Mouse (Mus musculus): ENCODE results near the gene Cntn5.

Gene Cntn5

DNA sequence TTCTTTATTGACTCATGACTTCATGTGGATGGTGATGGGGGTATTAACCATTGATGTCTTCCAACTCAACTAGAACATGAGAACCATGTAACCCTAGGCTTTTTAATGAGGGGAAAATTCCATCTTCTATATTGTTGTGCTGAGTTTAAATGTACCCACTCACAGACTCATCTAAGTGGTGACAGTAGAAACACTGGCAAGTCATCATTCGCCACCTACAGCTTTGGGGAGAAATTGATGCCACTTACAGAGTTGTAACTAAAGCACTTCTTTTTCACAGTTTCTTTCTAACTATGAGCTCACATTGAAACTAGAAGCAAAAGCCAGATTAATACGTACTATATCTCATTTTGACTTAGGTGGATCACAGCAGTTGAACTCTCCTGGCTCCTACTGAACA is 514.7 kb downstream of the Cntn5 start:
- no peak for DNase-seq

DNA sequence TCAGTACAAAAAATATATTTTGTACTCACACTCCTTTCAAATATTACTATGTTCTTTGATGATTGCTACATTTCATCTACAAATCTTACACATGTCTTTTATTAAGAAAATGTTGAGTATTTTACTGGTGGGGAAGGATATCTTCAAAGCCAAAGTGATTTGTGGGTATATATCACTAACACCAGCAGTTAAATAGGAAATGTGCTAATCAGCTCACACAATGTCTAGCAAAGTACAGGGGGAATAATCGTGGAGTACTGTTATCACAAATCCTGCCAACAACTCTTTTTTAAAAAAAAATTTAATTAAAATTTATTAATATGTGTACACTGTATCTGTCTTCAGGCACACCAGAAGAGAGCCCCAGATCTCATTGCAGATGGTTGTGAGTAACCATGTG is 520.1 kb downstream of the Cntn5 start:
- DNase-seq: no peak

DNA sequence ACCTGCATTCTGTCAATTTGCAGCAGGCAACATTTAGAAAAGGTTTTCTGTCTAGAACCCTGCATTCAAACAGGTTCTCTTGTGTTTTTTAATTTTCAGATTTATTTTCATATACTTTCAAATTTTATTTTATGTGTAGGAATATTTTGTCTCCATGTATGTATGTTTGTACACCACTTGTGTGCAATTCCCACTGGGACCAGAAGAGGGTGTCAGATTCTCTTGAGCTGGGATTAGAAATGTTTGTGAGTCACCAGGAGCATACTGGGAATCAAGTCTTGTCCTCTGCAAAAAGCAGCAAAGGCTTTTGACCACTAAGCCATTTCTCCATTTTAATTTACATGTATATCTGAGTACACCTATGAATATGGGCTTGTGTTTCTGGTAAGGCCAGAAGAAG is 521.4 kb downstream of the Cntn5 start:
- no peak for DNase-seq

DNA sequence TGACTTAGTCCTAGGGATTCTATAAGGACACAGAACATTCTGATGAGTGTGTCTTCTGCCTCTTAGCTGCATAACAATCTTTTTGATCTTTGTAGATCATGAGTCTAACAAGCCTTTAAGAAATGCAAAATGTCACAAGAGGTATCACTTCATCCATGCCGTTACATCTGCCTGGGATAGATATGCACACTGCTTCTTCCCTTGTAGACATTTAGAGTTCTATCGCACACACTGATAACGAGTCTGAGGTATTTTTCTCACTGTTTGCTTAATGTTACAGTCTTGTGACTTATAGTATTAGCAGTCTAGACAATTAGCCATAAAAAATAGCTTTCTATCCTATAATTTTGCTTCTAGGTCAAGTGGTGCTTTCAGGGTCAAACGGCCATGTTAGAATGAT is 522.9 kb downstream of the Cntn5 start:
- DNase-seq: no peak

DNA sequence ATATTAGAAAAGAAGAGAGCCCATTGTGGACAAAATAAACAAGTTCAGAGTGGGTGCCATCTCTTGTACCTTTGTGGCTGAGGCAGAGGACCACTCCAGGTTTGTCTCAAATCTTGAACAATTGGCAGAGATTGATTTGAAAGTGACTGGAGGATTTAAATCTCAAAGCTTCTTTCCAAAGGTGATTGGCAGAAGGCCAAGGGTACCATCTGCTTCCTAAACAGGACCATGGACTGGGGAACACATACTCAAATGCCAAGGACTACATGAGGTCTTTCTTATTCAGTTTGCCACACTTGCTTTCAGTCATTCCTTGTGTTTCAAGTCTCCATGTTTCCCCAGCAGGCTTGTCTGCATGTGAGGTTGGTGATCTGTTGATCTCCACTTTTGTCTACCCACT is 528.3 kb downstream of the Cntn5 start:
- DNase-seq: no peak

DNA sequence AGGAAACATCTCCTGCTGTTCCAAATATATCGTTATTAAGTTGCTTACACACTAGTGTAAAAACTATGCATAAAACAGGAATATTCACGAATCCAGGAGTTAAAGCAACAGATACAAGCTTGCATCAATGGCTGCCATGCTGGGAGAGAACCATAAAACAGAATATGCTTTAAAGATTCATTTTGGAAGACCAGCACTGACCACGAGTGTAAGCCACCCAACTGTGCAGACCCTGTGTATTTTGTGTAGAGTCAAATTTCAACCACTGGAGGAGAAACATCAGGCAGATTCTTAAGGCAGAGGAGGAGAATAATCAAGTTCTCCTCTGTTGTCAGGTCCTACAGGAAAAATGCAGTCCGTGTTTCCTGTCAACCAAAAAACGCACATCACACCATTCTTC is 535.6 kb downstream of the Cntn5 start:
- no peak for DNase-seq

DNA sequence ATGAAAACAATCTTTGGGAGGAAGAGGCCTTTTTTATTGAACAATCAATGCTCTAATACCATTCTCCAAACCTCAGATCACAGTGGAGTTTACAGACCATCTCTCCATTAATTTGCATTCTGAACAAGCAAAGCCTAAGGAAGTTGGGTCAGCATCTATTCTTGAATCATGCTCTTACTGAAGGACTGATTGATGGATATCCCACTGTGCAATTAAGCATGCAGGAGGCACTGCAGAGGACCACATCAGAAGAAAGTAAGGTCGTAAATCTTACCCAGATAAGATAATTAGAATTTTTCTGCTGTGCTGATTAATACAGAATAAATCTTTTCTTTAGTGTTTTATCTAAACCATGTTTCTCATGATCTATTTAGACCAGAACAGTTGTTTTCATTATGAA is 536.2 kb downstream of the Cntn5 start:
- no peak for DNase-seq

DNA sequence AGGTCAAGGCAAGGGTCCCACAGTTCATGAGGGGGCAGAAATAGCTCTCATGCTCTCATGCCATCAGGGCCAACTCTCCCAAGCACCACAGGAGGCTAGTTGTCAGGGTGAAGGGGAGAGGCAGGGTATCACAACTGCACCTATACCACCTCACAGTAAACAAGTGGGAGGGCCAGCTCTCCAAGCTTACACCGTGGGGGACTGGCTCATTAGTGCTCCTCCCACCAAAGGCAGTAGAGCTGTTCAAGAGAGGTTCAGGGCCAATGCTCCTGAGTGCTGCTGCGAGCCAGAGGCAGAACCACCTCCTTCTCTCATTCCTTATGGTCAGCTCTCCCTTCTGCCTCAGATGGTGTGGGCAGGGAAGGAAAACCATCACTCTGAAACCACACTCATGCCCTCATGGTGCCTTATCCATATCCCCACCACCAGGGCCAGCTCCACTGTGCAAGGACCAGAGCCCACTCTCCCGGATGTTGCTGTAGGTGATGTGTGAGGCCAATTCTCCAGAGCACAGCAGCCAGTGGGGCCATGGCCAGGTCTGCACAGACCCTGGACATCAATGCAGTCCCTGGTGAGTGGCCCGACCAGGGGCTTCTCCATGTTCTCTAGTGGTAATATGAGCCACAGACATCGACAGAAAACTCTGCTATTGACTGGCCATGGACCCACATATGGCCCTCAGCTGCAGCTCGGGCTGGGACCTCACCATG is 538.2 kb downstream of the Cntn5 start:
- no peak for DNase-seq

DNA sequence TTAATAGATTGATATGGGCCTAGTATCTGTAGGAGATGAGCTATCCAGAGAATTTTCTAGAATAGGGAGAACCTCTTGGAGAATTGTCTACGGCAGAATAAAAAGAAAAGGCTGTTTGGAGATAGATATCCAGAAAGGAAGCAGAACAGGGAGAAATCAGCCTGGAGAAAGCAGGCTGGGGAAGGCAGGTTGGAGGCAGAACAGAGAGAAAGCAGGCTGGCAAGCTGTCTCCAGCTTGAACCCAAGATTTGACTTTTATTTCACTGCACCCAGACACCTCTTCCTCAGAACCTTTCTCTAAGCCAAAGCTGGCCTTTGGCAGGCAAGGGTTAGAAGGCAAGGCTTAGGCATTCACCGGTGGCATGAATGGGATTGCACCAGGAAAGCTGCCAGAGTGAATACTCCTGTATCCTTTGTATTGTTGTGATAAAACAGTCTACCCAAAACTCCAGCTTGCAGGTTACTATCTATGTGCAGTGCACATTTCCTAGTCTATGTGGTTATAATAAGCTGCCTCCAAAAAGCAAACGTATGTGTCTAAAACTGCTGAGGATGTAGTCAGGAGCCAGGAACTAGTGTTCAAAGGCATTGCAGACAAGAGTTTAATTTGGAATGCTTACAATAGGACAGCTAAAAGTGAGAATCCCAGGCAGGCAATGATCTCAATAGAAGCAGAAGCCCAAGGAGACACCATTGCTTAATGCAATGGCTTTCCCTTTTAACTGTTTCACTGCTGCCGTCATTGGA is 553.5 kb downstream of the Cntn5 start:
- no peak for DNase-seq

DNA sequence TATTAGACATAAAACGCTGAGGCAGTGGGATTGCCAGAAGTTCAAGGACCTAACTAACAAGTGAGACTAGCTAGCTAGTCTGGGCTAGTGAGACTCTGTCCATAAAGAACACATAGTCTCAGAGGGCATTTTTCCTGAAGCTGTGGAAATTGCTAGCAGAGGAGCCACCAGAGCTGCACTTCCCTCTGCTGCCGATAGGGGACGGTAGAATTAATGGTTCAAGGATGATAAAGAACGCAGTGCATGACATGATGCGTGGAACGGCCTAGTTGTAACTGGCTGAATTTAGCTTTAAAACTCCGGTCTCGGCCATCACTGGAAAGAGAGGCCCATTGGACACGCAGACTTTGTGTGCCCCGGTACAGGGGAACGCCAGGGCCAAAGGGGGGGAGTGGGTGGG is 555.8 kb downstream of the Cntn5 start:
- no peak for DNase-seq

DNA sequence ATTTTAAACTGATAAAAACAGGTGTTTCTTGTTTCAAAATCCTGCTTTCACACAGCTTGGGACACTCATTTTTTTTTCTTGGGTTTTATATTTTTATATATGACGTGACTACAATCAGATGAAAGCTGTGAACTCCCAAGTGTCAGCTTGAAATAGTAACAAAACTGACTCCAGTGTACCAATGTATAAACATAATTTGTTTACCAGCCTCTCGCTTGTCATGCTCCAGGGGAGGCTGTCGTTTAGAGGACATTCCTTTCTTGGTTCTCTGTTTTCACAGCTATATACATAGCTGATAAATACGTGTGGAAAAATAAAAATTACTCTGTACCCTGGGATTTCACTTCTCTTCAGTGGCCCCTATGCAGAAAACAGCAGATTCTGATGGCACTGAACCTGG is 556.4 kb downstream of the Cntn5 start:
- DNase-seq: no peak

DNA sequence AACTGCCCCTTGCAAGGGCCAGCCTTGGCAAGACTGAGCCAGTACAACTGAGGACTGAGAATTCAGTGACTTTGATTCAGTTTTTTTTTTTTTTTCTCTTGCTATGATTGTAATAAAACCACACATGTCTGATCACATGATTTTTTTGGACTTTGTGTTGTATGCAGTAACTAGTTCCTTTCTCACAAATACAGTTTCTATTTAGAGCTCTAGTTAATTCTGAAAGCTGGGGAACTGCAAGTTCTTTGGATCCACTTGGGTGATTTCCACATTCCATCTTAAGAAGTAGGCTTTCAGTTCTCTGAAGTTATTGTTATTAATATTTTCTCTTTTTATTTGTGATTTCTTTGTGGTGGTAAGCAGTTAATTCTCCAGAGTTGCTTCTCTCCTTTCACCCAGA is 563.8 kb downstream of the Cntn5 start:
- DNase-seq: no peak

DNA sequence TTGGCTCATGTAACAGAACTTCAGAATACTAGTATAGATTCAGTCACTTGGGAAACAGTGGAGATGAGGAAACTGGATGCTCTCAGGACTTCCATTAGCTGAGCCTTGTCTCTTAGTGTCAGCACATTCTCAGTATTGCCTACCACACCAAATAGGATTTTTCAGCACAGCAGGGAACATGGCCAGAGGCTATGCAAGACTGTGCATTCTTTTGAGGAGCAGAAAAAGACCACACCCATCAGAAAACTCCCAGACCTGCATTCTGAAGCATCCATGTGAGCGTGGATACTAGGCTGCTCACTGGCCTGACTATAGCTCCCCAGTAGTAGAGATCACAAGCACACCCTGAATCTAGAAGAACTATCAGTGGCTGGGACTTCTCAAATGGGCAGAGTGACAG is 564.9 kb downstream of the Cntn5 start:
- DNase-seq: no peak

DNA sequence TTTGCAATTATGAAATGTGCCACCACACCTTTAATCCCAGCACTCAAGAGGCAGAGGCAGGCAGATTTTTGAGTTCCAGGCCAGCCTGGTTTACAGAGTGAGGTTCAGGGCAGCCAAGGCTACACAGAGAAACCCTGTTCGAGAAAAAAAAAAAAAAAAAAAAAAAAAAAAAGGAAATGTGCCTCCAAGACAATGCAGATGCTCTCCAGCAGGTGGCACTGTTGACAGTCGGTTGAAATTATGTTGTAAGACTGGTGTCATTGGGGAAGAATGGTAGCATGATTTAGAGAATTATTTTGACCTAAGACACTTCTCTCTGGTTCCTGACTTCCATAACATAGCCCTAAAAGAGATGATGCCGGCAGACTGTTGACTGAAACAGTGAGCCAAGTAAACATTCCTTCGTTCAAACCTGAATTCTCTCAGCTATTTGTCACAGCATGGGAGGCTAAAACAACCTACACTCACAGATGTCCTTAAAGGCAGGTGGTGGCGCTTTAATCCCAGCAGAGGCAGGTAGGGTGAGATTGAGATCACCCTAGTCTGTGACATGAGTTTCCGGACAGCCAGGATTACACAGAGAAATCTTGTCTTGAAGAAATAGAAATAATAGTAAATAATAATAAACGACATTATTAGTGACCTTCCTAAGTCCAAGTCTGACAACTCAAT is 579.7 kb downstream of the Cntn5 start:
- peak; percentile 52 for DNase-seq

DNA sequence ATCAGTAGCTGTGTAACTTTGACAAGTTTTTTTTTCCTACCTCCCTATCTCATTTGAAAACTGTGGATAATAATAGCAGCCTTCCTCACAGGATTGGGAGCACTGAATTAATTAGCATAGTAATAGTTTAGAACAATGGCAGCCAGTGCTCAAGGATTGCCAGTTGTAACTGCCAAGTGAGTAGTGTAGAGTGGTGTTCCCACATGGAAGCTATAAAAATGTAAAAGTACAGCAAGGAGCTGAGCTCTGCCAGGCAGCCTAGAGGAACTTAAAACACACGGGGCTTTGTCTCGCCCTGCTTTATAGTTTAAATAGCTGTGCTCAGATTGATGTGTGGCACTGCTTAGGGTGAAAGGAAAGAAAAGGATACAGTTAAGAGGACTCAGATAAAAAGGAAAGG is 635.2 kb downstream of the Cntn5 start:
- DNase-seq: peak; percentile 16

DNA sequence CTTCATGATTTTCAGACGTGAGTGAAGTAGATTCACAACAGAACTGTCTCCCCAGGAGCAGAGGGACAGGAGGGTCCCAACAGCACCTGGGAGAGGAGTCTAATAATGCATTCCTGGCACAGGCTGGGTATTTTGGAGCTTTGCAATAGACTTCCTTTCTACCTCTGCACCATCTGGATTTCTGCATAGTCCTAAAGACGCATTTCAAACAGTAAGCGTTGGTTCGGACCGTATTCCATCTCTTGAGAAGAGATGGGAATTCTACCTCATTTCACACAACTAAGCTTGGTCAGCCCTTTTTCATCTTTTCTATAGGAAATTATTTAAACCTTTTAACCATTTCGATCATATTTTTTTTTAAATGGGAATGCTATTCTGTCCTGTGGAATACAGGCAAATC is 635.7 kb downstream of the Cntn5 start:
- no peak for DNase-seq

DNA sequence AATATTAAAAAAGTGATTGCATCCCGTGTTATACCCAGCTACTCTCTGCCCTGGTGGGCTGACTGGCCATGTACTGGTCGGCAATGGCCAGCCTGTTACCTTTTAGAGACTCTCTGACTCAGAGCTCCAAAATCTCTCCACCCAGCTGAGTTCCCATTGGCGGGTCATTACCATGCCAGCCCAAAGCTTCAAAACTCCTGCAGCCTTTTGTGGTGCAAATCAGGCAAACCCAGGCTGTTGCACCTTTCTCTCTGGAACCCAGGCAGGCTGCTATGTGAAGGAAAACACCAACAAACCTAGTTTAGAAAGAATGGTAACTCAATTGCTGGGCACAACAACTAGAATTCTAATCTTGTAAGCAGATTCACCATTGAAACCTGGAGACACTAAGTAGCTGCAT is 639.0 kb downstream of the Cntn5 start:
- no peak for DNase-seq

DNA sequence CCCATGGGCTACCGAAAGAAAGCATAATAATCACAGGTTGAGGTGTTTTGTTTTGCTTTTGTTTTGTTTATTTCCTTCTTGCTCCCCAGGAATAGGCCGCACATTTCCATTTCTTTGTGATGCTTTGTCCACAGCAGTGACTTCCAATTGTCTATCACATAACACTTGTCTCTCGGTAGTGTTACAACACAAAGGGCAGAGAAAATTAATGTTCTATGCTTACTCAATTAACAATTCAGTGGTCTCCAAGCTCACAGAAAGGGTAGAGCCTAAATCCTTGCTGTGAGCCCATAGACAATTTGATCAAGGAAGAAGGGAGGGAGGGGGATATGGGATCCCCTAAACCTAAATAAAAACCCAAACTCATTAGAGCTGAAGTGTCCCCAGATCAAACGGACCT is 671.2 kb downstream of the Cntn5 start:
- DNase-seq: no peak

DNA sequence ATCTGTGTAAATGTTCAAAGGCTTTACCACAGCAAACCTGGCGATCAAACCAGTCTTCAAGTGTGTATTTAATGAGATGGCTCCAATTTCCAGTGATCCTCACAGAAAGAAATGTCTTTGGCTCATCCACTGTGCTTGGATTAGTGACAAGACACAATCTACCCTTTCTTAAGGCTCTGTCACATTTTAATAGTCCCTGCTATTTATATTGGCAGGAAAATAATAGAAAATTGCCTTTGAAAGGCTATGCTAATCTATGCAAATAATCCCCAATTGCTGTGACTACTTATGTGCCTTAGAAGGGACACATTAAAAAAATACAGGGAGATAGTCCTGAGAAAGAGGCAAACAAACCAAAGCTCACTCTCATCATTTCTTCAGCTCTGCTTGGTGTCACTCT is 672.5 kb downstream of the Cntn5 start:
- no peak for DNase-seq

DNA sequence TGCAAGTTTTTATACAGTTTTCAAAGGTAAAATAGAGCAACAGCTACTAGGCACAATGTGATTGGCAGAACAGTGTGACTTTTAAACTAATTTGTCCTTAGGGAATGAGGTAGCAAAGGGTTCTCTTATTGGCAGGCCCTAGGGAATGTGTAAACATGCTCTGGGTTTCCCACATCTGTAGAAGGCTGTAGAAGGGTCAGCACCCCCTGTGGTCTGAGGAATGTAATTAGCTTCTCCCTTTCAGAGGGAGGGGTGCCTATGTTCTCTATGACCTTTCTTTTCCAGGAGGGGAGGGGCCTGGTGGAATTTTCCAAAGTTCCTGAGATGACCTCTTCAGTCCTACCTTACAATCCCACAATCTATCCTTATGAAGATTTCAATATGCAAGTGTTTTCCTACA is 673.6 kb downstream of the Cntn5 start:
- no peak for DNase-seq

DNA sequence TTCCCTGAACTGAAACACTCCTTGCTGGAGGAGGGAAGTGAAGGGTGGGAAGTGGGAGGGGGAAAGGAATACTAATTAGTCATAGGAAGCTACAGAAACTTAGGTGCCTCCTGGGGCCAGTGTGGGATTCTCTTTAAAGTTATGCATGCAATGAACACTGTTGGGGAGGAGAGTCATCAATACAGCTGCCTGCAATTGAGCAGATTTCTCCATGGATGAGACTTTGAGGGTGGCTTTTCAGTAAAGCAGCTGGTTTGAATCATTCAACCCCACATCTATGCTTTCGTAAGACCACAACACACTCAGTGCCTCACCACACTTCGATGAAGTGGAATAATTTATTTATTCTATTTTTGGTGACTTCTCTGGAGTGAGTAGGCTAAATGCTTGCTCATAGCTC is 674.9 kb downstream of the Cntn5 start:
- no peak for DNase-seq

DNA sequence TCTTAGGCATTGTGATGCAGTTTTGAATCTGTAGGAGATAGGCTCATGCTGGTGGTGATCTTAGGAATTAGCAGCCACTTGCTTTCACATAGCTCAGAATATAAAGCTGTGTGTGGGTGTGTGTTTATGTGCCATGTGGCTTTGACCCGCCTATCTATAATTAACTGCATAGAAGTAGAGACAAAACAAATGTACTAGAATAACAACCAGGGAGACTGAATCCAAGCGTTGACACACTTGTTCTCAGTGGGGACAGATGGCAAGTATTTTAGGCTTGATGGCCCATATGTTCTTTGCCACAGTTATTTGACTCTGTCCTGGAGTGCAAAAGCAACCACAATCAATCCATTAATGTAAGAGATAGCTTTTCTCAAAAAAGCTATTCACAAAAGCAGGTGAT is 678.6 kb downstream of the Cntn5 start:
- DNase-seq: no peak

DNA sequence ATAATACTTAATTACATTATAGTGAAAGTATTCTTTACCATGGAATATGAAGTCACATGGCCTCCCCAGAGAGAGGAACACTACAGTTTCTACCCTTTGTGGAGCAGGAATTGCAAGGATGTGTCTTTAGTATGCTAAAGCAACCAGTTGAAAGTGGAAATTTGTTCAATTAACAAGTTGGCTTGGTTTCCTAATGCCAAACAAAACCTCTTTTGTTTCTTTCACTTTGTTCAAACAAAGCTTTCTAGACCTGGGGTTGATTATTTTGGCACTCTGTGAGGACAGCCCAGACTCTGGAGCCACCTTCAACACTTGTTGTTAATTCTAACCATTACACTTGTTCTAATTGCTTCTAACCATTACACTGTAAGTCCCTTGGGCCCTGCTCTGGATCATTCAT is 718.5 kb downstream of the Cntn5 start:
- no peak for DNase-seq

DNA sequence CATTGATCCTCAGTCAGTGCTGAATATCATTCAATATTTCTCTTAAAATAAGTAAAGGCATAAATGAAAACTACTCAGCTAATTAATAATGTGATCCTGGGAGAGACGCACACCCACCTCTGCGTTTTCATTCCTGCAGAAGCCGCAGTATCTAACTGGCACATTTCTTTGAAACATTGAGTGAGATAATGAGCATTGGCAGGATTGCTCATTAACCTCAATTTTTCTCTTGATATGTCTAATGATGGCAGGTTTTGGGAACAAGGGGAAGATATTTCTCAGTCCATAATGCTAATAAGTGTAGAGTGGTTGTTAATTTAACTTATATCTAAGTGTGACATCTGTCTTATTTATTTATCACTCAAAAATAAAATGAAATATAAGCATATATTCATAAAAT is 734.0 kb downstream of the Cntn5 start:
- no peak for DNase-seq
